Mouse (Mus musculus) pancreas, adult 10 weeks (tissue): ENCODE data around the gene Acin1. TPM values are rescaled to one million over a fixed set of nuclear protein-coding genes. Genes with fewer than 3 reads are reported as not detected.

ENCODE experiments used
- polyA plus RNA-seq: library from polyadenylated mRNA; stranded (reverse); fragments of 350-450 nt; fragmentation: Illumina TruSeq; extraction: RNeasy Lipid Tissue Mini Kit (QIAGEN cat#74804); gene quantifications from one replicate; pipeline ENCODE4 v1.2.3, GENCODE M21; 2015; ENCODE audit warnings: low read depth, low replicate concordance; ENCODE audit not compliant: insufficient read depth

The Acin1 gene
- 44.3 TPM for polyA plus RNA-seq

DNA sequence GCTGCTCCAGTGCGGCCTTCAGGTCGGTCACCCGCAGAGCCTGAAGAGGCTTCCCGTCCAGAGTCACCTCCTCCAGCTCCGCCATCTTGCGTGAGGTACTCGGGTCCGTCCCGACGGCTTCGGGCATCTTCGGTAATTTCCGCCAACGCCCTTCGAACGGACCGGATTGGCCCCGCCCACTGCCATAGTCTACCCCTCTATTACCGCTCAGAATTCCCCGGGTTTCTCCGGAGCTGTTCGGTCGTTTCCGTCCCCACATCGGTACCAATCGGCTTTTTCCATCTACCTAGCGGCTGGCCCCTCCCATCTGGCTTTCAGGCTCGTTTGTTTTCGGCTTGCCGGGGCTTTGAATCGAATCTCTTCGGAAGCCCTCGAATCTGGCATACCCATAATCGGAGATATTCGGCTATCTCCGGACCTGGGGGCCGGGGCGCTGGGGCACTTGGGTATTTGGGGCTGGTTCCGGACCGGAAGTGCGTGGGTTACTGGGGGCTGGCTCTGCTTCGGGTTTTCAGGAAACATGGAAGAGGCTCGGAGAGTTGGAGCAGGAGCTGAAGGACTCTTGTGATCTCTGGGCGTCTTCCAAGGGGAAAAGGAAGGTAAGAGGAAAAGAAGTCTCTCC, at the start of gene Acin1:
Gene Acin1, minus strand, starts transcription at position 410 of the 622 bp plus-strand sequence.

DNA sequence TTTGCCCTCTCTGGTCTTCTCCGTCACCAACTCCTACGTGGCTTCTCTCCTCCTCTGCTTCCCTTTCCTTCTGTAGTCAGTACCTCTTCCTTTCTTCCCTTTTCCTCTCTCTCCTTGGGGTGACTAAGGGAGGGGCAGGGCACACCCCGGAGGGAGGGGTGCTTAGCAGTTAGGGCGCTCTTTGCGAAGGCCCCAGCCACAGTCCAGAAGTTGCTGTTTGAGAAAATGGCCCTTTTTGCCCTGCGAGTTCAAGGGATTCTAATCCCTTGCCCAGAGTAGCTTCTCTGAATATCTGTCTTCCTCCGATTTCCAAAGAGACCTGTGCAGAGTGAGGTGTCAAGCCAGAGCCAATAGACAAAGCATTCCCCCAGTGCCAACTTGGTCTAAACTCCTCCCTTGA, 25.3 kb upstream of the Acin1 start, which contains the start of gene Cebpe:
Gene Cebpe, minus strand, starts transcription at position 101 of the 400 bp plus-strand sequence.

DNA sequence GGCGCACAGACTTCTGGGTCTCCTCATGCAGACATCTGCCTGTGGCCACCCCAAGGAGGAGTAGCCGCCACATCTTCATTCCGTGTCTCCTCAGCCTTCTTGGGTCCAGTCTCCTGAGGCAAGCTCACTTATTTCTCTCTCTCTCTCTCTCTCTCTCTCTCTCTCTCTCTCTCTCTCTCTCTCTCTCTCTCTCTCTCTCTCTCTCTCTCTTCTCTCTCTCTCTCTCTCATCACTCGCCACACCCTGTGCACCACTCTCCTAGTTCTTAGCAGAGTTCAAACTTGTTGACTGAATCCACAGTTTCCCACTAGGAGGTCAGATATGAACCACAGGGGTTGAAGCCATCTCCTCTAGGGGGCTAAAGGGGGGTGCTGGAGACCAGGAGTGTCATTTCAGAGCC, 12.0 kb upstream of the Acin1 start, which contains the start of gene Gm29776:
Gene Gm29776, minus strand, starts transcription at position 101 of the 400 bp plus-strand sequence.

DNA sequence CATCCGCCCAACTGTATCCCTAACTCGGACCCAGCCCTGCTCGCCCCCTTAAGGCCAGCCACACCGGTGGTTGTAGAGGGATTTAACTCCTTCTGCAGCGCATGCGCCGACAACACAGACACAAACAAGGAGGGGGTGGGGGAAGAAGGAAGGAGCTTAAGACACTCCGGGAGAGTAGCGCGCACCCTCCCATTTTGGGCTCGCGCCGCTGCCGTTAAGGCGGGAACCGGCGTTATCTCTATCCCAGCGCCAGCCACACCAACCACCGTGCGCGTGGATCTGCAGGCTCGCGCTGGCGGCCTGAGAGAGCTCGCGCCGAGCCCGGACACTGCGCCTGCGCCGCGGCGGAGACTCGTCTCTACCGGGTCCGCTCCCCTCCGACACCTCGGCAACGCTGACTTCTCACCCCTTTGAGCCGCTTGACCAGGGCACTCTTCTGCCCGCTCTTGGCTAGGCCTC, 639 bp downstream of the Acin1 start, which contains the start of gene 1700123O20Rik:
Gene 1700123O20Rik, plus strand, starts transcription at position 154 of the 459 bp plus-strand sequence.

DNA sequence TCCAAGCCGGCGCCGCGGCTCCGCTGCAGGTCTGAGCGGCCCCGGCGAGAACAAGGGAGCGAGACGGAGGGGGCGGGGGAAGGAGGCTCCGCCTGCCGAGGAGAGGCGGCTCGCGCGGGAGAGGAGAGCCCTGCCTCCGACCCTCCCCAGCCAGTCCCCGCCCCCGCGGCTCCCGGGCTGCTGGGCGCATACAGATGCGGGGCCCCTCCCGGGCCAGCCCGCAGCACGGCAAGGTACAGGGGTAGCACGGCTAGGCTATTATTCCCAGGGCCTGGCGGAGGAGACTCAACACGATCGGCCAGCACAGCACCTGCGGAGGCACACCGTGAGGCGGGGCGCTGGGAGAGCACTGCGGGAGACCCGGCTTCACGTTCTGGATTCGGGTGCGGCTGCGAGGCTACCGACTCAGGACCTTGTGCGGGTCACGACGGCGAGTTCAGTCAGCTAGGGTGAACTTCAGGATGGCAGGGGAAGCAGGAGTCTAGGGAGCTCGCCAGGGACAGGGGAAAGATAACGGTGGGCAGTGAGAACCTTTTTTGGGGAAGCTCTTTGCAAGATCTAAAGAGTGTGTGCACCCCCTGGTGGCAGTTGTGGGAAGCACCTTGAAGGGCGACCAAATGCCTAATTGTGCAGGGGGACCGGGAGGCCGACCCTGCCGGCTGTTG, 45.3 kb downstream of the Acin1 start, which contains the start of gene Cdh24:
Gene Cdh24, minus strand, starts transcription at position 60 of the 665 bp plus-strand sequence.

DNA sequence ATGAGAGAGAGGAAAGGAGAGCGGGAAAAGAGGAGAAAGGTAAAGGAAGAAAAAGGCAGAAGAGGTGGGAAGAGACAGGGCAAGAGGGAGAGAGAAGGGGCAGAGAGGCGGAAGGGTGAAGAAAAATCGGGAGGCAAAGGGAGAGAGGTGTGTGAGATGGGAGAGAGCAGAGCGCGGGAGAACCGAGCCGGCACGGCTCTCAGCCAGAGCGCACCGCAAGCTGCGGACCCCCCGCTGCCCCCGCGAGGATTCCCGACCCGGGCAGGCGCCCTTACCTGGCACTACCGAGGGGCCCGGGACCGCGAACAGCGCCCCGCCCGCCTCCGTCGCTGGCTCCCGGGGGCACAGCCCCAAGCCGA, 45.8 kb downstream of the Acin1 start, which contains the start of gene Gm17606:
Gene Gm17606, plus strand, starts transcription at position 7 of the 359 bp plus-strand sequence.

DNA sequence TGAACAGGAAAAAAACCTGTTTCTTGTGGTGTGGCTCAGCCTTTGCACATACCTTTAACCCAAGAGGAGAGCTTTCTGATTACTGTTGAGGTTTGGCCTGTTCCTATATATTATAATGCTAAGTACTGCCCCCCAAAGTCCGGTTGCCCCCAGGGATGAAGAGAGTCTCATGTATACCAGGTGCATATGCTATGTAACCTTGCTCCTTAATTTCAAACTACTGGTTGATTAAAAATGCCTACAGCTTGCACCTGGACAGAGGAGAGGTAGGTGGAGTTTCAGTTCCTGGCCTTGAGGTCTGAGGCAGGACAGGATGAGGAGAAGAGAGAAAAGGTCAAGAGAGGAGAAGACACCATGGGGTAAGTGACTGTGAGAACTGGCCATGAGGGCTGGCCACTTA, 65.6 kb downstream of the Acin1 start, which contains the start of gene Psmb11:
Gene Psmb11, plus strand, starts transcription at position 301 of the 400 bp plus-strand sequence.

DNA sequence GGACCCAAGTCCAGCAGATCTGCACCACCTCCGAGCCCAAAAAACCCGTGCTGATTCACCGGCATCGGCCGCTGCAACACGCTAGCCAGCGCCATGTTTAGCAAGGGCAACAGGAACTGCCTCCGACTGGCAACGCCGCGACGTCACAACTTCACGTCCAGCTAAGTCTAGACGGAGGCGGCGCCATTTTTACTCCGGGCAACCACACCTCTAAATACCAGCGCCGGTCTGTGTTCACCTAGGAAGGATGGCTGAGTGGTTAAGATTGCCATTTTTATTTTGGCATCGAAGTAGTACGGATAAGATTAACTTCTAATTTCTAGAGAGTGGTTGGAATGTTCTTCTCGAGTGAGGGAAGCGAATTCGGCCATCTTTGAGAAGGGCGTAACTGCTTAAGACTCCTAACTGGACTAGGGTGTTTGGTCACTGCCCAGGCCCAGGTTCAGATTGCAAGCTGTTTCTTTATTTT, 68.8 kb downstream of the Acin1 start, which contains the start of gene Psmb5:
Gene Psmb5, minus strand, starts transcription at position 126 of the 469 bp plus-strand sequence.

DNA sequence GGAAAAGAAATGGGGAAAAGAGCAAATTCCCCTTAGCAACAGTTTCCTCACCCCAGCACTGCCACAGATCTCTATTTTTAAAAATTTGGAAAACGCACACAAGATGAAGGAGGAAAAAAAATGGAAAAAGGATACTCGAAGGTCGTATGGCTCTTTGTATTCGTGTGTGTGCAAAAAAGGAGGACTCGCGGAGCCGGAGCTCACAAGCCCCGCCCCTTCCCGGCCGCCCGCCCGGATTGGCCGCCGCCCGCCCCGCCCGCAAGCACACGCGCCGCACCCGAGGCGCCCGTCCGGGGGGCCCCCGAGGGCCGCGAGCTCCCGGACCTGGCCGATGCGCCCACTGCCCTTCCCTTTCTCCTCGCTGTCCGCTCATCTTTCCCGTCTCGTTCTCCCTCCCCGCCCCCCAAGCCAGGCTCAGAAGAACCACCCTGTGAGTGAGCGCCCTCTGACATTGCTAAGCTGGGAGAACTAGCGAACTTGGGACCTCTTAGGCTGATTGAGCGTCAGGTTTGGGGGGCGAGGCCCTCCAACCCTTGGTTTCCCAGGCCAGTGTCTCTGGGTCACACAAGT, 80.9 kb downstream of the Acin1 start, which contains the start of gene 4931414P19Rik:
Gene 4931414P19Rik, minus strand, starts transcription at position 242 of the 570 bp plus-strand sequence.

Other genes with a start within 250 kb of the Acin1 start
- gene Lrp10, start 222.8 kb downstream of the Acin1 start, polyA plus RNA-seq: 15.9 TPM
- gene Rem2, start 210.8 kb downstream of the Acin1 start, polyA plus RNA-seq: not detected
- gene Prmt5, start 169.4 kb downstream of the Acin1 start, polyA plus RNA-seq: 3.7 TPM
- 3.0 TPM for gene Haus4, start 132.3 kb downstream of the Acin1 start, polyA plus RNA-seq
- 6.6 TPM for gene Ajuba, start 109.4 kb downstream of the Acin1 start, polyA plus RNA-seq
- gene 4931414P19Rik, start 80.9 kb downstream of the Acin1 start, polyA plus RNA-seq: 2.7 TPM
- gene Psmb5, start 68.9 kb downstream of the Acin1 start, polyA plus RNA-seq: 27.3 TPM
- not detected for gene Psmb11, start 65.5 kb downstream of the Acin1 start, polyA plus RNA-seq
- gene Gm17606, start 46.0 kb downstream of the Acin1 start, polyA plus RNA-seq: not detected
- gene Cdh24, start 45.6 kb downstream of the Acin1 start, polyA plus RNA-seq: 0.83 TPM
- gene 1700123O20Rik, start 715 bp downstream of the Acin1 start, polyA plus RNA-seq: 8.7 TPM
- not detected for gene Gm29776, start 11.9 kb upstream of the Acin1 start, polyA plus RNA-seq
- not detected for gene Cebpe, start 25.2 kb upstream of the Acin1 start, polyA plus RNA-seq
- 30.4 TPM for gene Slc7a8, start 95.0 kb upstream of the Acin1 start, polyA plus RNA-seq
- not detected for gene Rnf212b, start 127.2 kb upstream of the Acin1 start, polyA plus RNA-seq
- gene Homez, start 184.0 kb upstream of the Acin1 start, polyA plus RNA-seq: 2.0 TPM
- 5.1 TPM for gene Ppp1r3e, start 190.6 kb upstream of the Acin1 start, polyA plus RNA-seq
- 10.9 TPM for gene Bcl2l2, start 196.4 kb upstream of the Acin1 start, polyA plus RNA-seq
- gene Gm20521, start 196.5 kb upstream of the Acin1 start, polyA plus RNA-seq: not detected
- 68.9 TPM for gene Pabpn1, start 205.6 kb upstream of the Acin1 start, polyA plus RNA-seq
- gene Slc22a17, start 226.2 kb upstream of the Acin1 start, polyA plus RNA-seq: 21.4 TPM
- gene Efs, start 239.2 kb upstream of the Acin1 start, polyA plus RNA-seq: 2.7 TPM
- gene Il25, start 245.8 kb upstream of the Acin1 start, polyA plus RNA-seq: not detected
- gene Cmtm5, start 249.3 kb upstream of the Acin1 start, polyA plus RNA-seq: 1.1 TPM